Mouse (Mus musculus): ENCODE measurements around the gene Palm2. TPM values are rescaled to one million over a fixed set of nuclear protein-coding genes. Genes with fewer than 3 reads are reported as not detected.

Gene Palm2
- polyA plus RNA-seq, 2 experiments, result 0.03 to 0.06 TPM

- no peak for ATAC-seq (ENCODE audit: insufficient read depth)
- Histone ChIP-seq H3K4me3 (ENCODE audit: insufficient read depth in 1 of 2, low read depth in 2 of 2, low read length in 2 of 2) (no peak overlapping the region), H3K4me2 (ENCODE audit: low read depth) (no peak overlapping the region), H3K36me3 (replicated peaks; ENCODE audit: control insufficient read depth, insufficient read depth, low read depth) (no peaks in the 10 kb centered on the region), H3K4me1 (replicated peaks; ENCODE audit: control insufficient read depth in 2 of 2, insufficient read depth in 2 of 2, low read length in 1 of 2) (no peaks in the 10 kb centered on the region), H3K27ac (no peak overlapping the region), H3K27me3 (ENCODE audit: control insufficient read depth, insufficient read depth, low read length) (no peaks in the 10 kb centered on the region), H3K9ac (replicated peaks) (no peak overlapping the region), H3K9me3 (ENCODE audit: control insufficient read depth, low read length) (no peaks in the 10 kb centered on the region)
- 65% methylated on average over 11 of the region's 11 CpGs for WGBS (ENCODE audit: insufficient replicate concordance)
- TF ChIP-seq EP300 (IDR thresholded peaks at IDR 0.05; ENCODE audit: low read depth) (no peak), CTCF (IDR thresholded peaks at IDR 0.05; ENCODE audit: low read depth) (no peak)
- no peak for DNase-seq (ENCODE audit: low read depth in 3 of 3, low spot score in 3 of 3)
These were observed 142.0 kb downstream of the Palm2 start for GRCm38 (mm10) chr4:57576095-57576494.

- Histone ChIP-seq H3K27me3 (ENCODE audit: control insufficient read depth, insufficient read depth, low read length) (no peaks in the 10 kb centered on the region), H3K4me1 (replicated peaks; ENCODE audit: control insufficient read depth in 2 of 2, insufficient read depth in 2 of 2, low read length in 1 of 2) (no peaks in the 10 kb centered on the region), H3K9ac (replicated peaks) (no peak overlapping the region), H3K36me3 (replicated peaks; ENCODE audit: control insufficient read depth, insufficient read depth, low read depth) (no peaks in the 10 kb centered on the region), H3K27ac (no peak overlapping the region), H3K9me3 (ENCODE audit: control insufficient read depth, low read length) (no peaks in the 10 kb centered on the region), H3K4me2 (ENCODE audit: low read depth) (no peak overlapping the region), H3K4me3 (ENCODE audit: insufficient read depth in 1 of 2, low read depth in 2 of 2, low read length in 2 of 2) (no peak overlapping the region)
- no peak for TF ChIP-seq EP300 (IDR thresholded peaks at IDR 0.05; ENCODE audit: low read depth)
- no peak for TF ChIP-seq CTCF (IDR thresholded peaks at IDR 0.05; ENCODE audit: low read depth)
- no peak for DNase-seq (ENCODE audit: low read depth in 3 of 3, low spot score in 3 of 3)
- no peak for ATAC-seq (ENCODE audit: insufficient read depth)
- WGBS (ENCODE audit: insufficient replicate concordance), result 70% methylated on average over 10 of the region's 10 CpGs
These were observed 145.6 kb downstream of the Palm2 start for GRCm38 (mm10) chr4:57579683-57580082.

GRCm38 (mm10) chr4:57585281-57585800 lies 151.3 kb downstream of the Palm2 start:
- Histone ChIP-seq H3K4me2 (ENCODE audit: low read depth) (no peak overlapping the region), H3K9me3 (ENCODE audit: control insufficient read depth, low read length) (no peaks in the 10 kb centered on the region), H3K27ac (no peak overlapping the region), H3K27me3 (ENCODE audit: control insufficient read depth, insufficient read depth, low read length) (no peaks in the 10 kb centered on the region), H3K4me3 (ENCODE audit: insufficient read depth in 1 of 2, low read depth in 2 of 2, low read length in 2 of 2) (no peak overlapping the region), H3K9ac (replicated peaks) (no peak overlapping the region), H3K4me1 (replicated peaks; ENCODE audit: control insufficient read depth in 2 of 2, insufficient read depth in 2 of 2, low read length in 1 of 2) (peaks cover 0 to 2% of the 10 kb centered on the region in 2 experiments; a peak in 2 of 4 replicates), H3K36me3 (replicated peaks; ENCODE audit: control insufficient read depth, insufficient read depth, low read depth) (no peaks in the 10 kb centered on the region)
- ATAC-seq (ENCODE audit: insufficient read depth) (no peak), DNase-seq (ENCODE audit: low read depth in 3 of 3, low spot score in 3 of 3) (no peak)
- WGBS (ENCODE audit: insufficient replicate concordance), result 70% methylated on average over 6 of the region's 6 CpGs
- TF ChIP-seq EP300 (IDR thresholded peaks at IDR 0.05; ENCODE audit: low read depth) (no peak), CTCF (IDR thresholded peaks at IDR 0.05; ENCODE audit: low read depth) (no peak)

GRCm38 (mm10) chr4:57586933-57587658 lies 153.0 kb downstream of the Palm2 start:
- Histone ChIP-seq H3K4me2 (ENCODE audit: low read depth) (no peak overlapping the region), H3K27me3 (ENCODE audit: control insufficient read depth, insufficient read depth, low read length) (no peaks in the 10 kb centered on the region), H3K4me3 (ENCODE audit: insufficient read depth in 1 of 2, low read depth in 2 of 2, low read length in 2 of 2) (no peak overlapping the region), H3K27ac (no peak overlapping the region), H3K36me3 (replicated peaks; ENCODE audit: control insufficient read depth, insufficient read depth, low read depth) (no peaks in the 10 kb centered on the region), H3K4me1 (replicated peaks; ENCODE audit: control insufficient read depth in 2 of 2, insufficient read depth in 2 of 2, low read length in 1 of 2) (peaks cover 0 to 2% of the 10 kb centered on the region in 2 experiments; a peak in 2 of 4 replicates), H3K9me3 (ENCODE audit: control insufficient read depth, low read length) (no peaks in the 10 kb centered on the region), H3K9ac (replicated peaks) (no peak overlapping the region)
- 39% methylated on average over 7 of the region's 7 CpGs for WGBS (ENCODE audit: insufficient replicate concordance)
- DNase-seq (ENCODE audit: low read depth in 3 of 3, low spot score in 3 of 3) (no peak), ATAC-seq (ENCODE audit: insufficient read depth) (no peak)
- TF ChIP-seq CTCF (IDR thresholded peaks at IDR 0.05; ENCODE audit: low read depth) (no peak), EP300 (IDR thresholded peaks at IDR 0.05; ENCODE audit: low read depth) (no peak)

- H3K27me3 ChIP-seq (ENCODE audit: control insufficient read depth, insufficient read depth, low read length), result no peaks in the 10 kb centered on the region
- TF ChIP-seq CTCF (IDR thresholded peaks at IDR 0.05; ENCODE audit: low read depth) (no peak), EP300 (IDR thresholded peaks at IDR 0.05; ENCODE audit: low read depth) (no peak)
- no peak overlapping the region for H3K27ac ChIP-seq
- H3K9ac ChIP-seq (replicated peaks), result no peak overlapping the region
- no peak overlapping the region for H3K4me3 ChIP-seq (ENCODE audit: insufficient read depth in 1 of 2, low read depth in 2 of 2, low read length in 2 of 2)
- H3K4me1 ChIP-seq (replicated peaks; ENCODE audit: control insufficient read depth in 2 of 2, insufficient read depth in 2 of 2, low read length in 1 of 2), result peaks cover 0 to 2% of the 10 kb centered on the region in 2 experiments; a peak in 2 of 4 replicates
- H3K4me2 ChIP-seq (ENCODE audit: low read depth), result no peak overlapping the region
- WGBS (ENCODE audit: insufficient replicate concordance), result 89% methylated on average over 1 of the region's 1 CpGs
- H3K36me3 ChIP-seq (replicated peaks; ENCODE audit: control insufficient read depth, insufficient read depth, low read depth), result no peaks in the 10 kb centered on the region
- no peaks in the 10 kb centered on the region for H3K9me3 ChIP-seq (ENCODE audit: control insufficient read depth, low read length)
- no peak for ATAC-seq (ENCODE audit: insufficient read depth)
- no peak for DNase-seq (ENCODE audit: low read depth in 3 of 3, low spot score in 3 of 3)
These were observed 154.3 kb downstream of the Palm2 start for GRCm38 (mm10) chr4:57588356-57588755.

Measured in liver, embryonic 14.5 days (tissue).